Mouse (Mus musculus) neural tube, embryonic 12.5 days (tissue): Measurements from ENCODE around the gene Vps8. TPM values are rescaled to one million over a fixed set of nuclear protein-coding genes. Genes with fewer than 3 reads are reported as not detected.

Source experiments
- ATAC-seq: fragments of 200-750 bp; cut with Nextera tagmentation; 2 replicates; pipeline ENCODE4 v1.8.0; 2017; ENCODE audit warnings: low read depth, mild to moderate bottlenecking, moderate TSS enrichment, moderate library complexity; ENCODE audit not compliant: low FRiP score
- H3K27ac ChIP-seq: fragments of 300-500 bp; sonication (generic); 2 replicates; pipeline ENCODE4 v1.5.1; 2016
- H3K27me3 ChIP-seq: fragments of 300-500 bp; sonication (generic); replicated peaks from 2 replicates; pipeline ENCODE4 v1.6.1; 2016; ENCODE audit warnings: mild to moderate bottlenecking
- H3K36me3 ChIP-seq: fragments of 300-500 bp; sonication (generic); 2 replicates; pipeline ENCODE4 v1.6.1; 2016; ENCODE audit warnings: mild to moderate bottlenecking
- H3K4me1 ChIP-seq: fragments of 300-500 bp; sonication (generic); 2 replicates; pipeline ENCODE4 v1.6.1; 2016
- H3K4me2 ChIP-seq: fragments of 300-500 bp; sonication (generic); replicated peaks from 2 replicates; pipeline ENCODE4 v1.6.1; 2016; ENCODE audit warnings: mild to moderate bottlenecking
- H3K4me3 ChIP-seq: fragments of 300-500 bp; sonication (generic); 2 replicates; pipeline ENCODE4 v1.5.1; 2016
- H3K9ac ChIP-seq: fragments of 300-500 bp; sonication (generic); 2 replicates; pipeline ENCODE4 v1.6.1; 2016; ENCODE audit warnings: mild to moderate bottlenecking
- H3K9me3 ChIP-seq: fragments of 300-500 bp; sonication (generic); 2 replicates; pipeline ENCODE4 v1.6.1; 2016; ENCODE audit warnings: mild to moderate bottlenecking
- WGBS: fragments of 180-500 bp; shearing (Covaris S2); methylation state at CpG from one replicate; pipeline ENCODE4 v1.1.7; 2016; 5-methylcytosine and 5-hydroxymethylcytosine counted together
- polyA plus RNA-seq: library from polyadenylated mRNA; unstranded; fragments of >200 nt; fragmentation: Nextera tagmentation; extraction: Ambion mirVana; gene quantifications from 2 replicates; pipeline ENCODE4 v1.2.1, GENCODE M21; 2016

Gene Vps8
- polyA plus RNA-seq, 1 experiment from 2014 or later, result 30.3 TPM

- no peak overlapping the region for H3K9ac ChIP-seq
- peaks cover 8% of the 10 kb centered on the region for H3K4me1 ChIP-seq
- H3K36me3 ChIP-seq, result peaks cover 3% of the 10 kb centered on the region
- no peaks in the 10 kb centered on the region for H3K27me3 ChIP-seq
- H3K9me3 ChIP-seq, result no peaks in the 10 kb centered on the region
- 38% methylated on average over 2 of the region's 2 CpGs for WGBS
- ATAC-seq, result 0 out of 2 replicates have a peak, but pooled peaks have one; percentile 37
- H3K4me3 ChIP-seq, result no peak overlapping the region
- H3K4me2 ChIP-seq, result no peak overlapping the region
- H3K27ac ChIP-seq, result no peak overlapping the region
These were observed 70.0 kb downstream of the Vps8 start for GRCm38 (mm10) chr16:21492894-21493293.

DNA sequence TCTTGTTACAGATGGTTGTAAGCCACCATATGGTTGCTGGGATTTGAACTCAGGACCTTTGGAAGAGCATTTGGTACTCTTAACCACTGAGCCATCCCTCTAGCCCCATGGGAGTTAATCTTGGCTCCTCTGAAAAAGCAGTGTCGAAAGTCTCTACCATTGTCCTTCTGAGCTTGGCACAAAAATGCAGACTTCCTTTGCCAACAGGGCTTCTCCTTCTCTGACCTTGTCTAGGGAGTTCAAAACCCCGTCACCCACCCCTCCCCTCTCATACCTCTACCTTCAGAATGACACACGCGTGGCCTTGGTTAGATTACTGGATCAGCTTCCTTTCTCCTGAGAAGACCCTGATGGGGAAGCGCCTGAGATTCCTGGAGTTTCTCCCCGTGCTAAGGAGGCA is 71.8 kb downstream of the Vps8 start:
- Histone ChIP-seq H3K9ac (no peak overlapping the region), H3K4me3 (no peak overlapping the region), H3K9me3 (no peaks in the 10 kb centered on the region), H3K27ac (no peak overlapping the region), H3K4me1 (peaks cover 8% of the 10 kb centered on the region), H3K4me2 (no peak overlapping the region), H3K27me3 (no peaks in the 10 kb centered on the region), H3K36me3 (peaks cover 3% of the 10 kb centered on the region)
- 92% methylated on average over 6 of the region's 6 CpGs for WGBS
- no peak for ATAC-seq

- 90% methylated on average over 9 of the region's 9 CpGs for WGBS
- Histone ChIP-seq H3K27ac (no peak overlapping the region), H3K4me1 (peaks cover 8% of the 10 kb centered on the region), H3K4me2 (no peak overlapping the region), H3K9ac (no peak overlapping the region), H3K36me3 (peaks cover 11% of the 10 kb centered on the region), H3K4me3 (no peak overlapping the region), H3K27me3 (no peaks in the 10 kb centered on the region), H3K9me3 (no peaks in the 10 kb centered on the region)
- ATAC-seq, result no peak
These were observed 73.9 kb downstream of the Vps8 start for GRCm38 (mm10) chr16:21496799-21497198.

- H3K9ac ChIP-seq, result no peak overlapping the region
- WGBS, result 74% methylated on average over 3 of the region's 3 CpGs
- no peaks in the 10 kb centered on the region for H3K9me3 ChIP-seq
- no peak overlapping the region for H3K4me2 ChIP-seq
- no peak for ATAC-seq
- no peaks in the 10 kb centered on the region for H3K27me3 ChIP-seq
- H3K4me3 ChIP-seq, result no peak overlapping the region
- no peak overlapping the region for H3K27ac ChIP-seq
- H3K4me1 ChIP-seq, result peaks cover 4% of the 10 kb centered on the region; the same call in 1 of the 2 replicates
- peaks cover 11% of the 10 kb centered on the region for H3K36me3 ChIP-seq
These were observed 74.7 kb downstream of the Vps8 start for GRCm38 (mm10) chr16:21497627-21498026.

DNA sequence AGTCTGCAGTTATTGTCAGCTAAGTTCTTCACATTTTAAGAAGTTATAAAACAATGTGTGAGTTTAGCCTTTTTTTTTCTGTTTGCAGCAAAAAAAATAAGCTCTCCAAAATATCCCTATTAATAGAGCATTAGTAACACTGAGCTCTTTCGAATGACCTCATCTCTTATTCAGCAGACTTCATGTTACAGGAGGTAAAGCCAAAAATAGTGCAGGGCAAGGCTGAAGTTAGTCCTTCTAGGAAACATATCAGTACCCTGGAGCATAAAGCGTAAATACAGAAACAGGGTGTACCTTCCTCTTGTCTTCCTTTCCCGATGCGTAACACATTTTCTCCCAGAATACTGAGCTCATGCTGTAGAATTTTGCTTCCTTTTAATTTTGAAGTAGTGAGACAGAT is 76.1 kb downstream of the Vps8 start:
- Histone ChIP-seq H3K9me3 (no peaks in the 10 kb centered on the region), H3K27me3 (no peaks in the 10 kb centered on the region), H3K4me2 (no peak overlapping the region), H3K4me3 (no peak overlapping the region), H3K36me3 (peaks cover 11% of the 10 kb centered on the region), H3K4me1 (no peaks in the 10 kb centered on the region), H3K27ac (no peak overlapping the region), H3K9ac (no peak overlapping the region)
- 94% methylated on average over 4 of the region's 4 CpGs for WGBS
- ATAC-seq, result no peak

DNA sequence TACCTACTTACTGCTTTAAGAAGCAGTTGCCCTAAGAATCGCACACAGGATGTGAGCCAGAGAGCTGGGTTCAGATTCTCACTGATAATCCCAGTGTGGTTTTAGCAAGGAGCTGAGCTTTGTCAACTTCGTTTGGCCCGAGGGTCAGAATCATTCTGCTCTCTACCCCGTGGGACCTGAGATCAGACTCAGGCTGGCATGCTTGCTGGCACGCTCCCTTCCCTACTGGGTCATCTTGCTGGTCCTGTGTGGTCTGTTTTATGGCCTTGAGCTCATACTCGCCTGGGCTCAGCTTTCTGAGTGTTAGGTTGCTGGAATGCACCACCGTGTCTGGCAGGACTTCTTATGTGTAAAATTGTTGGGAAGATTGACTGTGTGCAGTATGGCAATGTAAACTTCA is 76.7 kb downstream of the Vps8 start:
- no peak overlapping the region for H3K27ac ChIP-seq
- no peak for ATAC-seq
- H3K4me3 ChIP-seq, result no peak overlapping the region
- H3K27me3 ChIP-seq, result no peaks in the 10 kb centered on the region
- no peaks in the 10 kb centered on the region for H3K9me3 ChIP-seq
- no peak overlapping the region for H3K4me2 ChIP-seq
- H3K36me3 ChIP-seq, result peaks cover 11% of the 10 kb centered on the region
- no peak overlapping the region for H3K9ac ChIP-seq
- WGBS, result 74% methylated on average over 7 of the region's 7 CpGs
- no peaks in the 10 kb centered on the region for H3K4me1 ChIP-seq

DNA sequence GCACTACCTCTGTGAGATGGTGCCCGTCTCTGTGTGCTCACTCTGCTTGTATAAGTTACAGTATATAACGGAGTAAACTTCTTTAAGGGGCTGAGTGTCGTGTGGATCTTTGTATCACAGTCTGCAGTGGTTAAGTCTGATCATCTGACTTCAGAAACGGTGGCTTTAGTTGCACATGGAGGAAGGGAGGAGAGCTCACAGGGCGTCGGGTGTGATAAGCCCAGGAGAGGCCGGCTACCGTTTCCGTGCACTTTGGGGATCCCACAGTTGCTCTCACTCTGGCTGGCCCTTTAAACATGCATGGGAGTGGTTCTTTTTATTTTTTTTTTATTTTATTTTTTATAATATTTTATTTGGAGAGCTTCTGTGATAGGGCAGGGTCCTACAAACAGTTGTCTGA is 95.9 kb downstream of the Vps8 start:
- Histone ChIP-seq H3K4me1 (no peaks in the 10 kb centered on the region), H3K36me3 (peaks cover 2% of the 10 kb centered on the region; the same call in 1 of the 2 replicates), H3K4me3 (no peak overlapping the region), H3K27ac (no peak overlapping the region), H3K9ac (no peak overlapping the region), H3K4me2 (no peak overlapping the region), H3K9me3 (no peaks in the 10 kb centered on the region), H3K27me3 (no peaks in the 10 kb centered on the region)
- WGBS, result 89% methylated on average over 9 of the region's 9 CpGs
- ATAC-seq, result no peak

GRCm38 (mm10) chr16:21519785-21520184 is 96.9 kb downstream of the Vps8 start:
- no peak overlapping the region for H3K4me2 ChIP-seq
- no peaks in the 10 kb centered on the region for H3K27me3 ChIP-seq
- H3K27ac ChIP-seq, result no peak overlapping the region
- no peaks in the 10 kb centered on the region; the same call in 1 of the 2 replicates for H3K36me3 ChIP-seq
- H3K4me1 ChIP-seq, result no peaks in the 10 kb centered on the region
- no peak for ATAC-seq
- no peaks in the 10 kb centered on the region for H3K9me3 ChIP-seq
- H3K9ac ChIP-seq, result no peak overlapping the region
- H3K4me3 ChIP-seq, result no peak overlapping the region

GRCm38 (mm10) chr16:21523738-21524137 is 100.8 kb downstream of the Vps8 start:
- Histone ChIP-seq H3K27me3 (no peaks in the 10 kb centered on the region), H3K27ac (no peak overlapping the region), H3K4me2 (no peak overlapping the region), H3K9ac (no peak overlapping the region), H3K4me3 (no peak overlapping the region), H3K9me3 (no peaks in the 10 kb centered on the region), H3K4me1 (no peaks in the 10 kb centered on the region), H3K36me3 (no peaks in the 10 kb centered on the region)
- 85% methylated on average over 4 of the region's 4 CpGs for WGBS
- ATAC-seq, result no peak

DNA sequence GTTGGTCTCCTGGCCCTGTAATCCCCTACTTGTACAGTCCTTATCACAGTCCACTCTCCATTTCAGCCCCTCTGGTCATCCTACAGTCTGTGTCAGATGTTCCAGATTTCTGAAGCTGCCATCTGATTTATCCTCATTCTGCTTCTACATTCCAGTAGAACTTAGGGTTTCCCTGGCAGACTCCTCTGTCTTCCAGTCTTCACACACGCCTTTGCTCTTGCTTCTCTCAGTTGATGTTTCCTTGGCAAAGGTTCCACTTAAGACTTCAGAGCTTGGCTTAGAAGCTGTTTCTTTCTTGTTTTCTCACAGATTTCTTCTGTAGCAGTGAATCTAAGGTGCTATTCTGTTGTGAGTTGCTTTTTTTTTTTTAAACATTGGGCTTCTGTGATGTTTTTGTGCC is 102.5 kb downstream of the Vps8 start:
- Histone ChIP-seq H3K9ac (no peak overlapping the region), H3K9me3 (no peaks in the 10 kb centered on the region), H3K4me1 (no peaks in the 10 kb centered on the region), H3K4me3 (no peak overlapping the region), H3K27ac (no peak overlapping the region), H3K27me3 (no peaks in the 10 kb centered on the region), H3K36me3 (no peaks in the 10 kb centered on the region), H3K4me2 (no peak overlapping the region)
- ATAC-seq, result no peak
- 92% methylated on average over 1 of the region's 1 CpGs for WGBS

DNA sequence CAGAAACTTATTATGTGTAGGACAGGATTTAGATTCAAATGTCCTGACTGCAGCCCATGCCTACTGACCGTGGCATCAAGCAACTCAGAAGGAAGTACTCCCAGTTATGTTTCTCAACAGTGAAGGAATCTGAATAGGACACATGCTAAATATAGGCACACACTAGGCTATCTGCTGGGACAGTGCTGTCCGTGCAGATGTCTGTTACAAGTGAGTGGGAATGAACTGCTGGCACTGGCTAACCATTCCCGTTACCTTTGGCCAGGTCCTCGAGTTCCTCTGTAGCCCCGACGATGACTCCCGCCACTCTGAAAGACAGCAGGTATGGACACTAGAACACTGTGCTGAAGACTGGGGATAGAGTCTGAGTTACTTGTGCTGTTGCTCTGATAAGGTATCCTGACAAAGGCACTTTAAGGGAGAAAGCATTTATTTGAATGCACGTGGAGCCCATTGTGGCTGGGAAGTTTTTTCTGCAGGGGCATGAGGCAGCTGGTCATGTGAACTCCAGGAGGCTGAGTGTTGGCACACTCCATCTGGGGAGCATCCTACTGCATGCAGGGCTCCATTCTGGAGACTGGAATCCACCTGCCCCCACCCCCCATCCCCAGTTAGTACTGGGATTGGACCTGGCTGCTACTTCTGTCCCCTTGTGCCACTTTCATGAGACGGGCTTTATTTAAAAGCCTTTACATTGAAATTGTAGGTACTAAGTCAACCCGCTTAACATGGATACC is 104.5 kb downstream of the Vps8 start:
- Histone ChIP-seq H3K4me1 (no peaks in the 10 kb centered on the region), H3K9me3 (no peaks in the 10 kb centered on the region), H3K9ac (no peak overlapping the region), H3K4me3 (no peak overlapping the region), H3K4me2 (no peak overlapping the region), H3K27me3 (no peaks in the 10 kb centered on the region), H3K36me3 (no peaks in the 10 kb centered on the region), H3K27ac (no peak overlapping the region)
- 93% methylated on average over 10 of the region's 10 CpGs for WGBS
- ATAC-seq, result no peak

- Histone ChIP-seq H3K27me3 (no peaks in the 10 kb centered on the region), H3K4me1 (no peaks in the 10 kb centered on the region), H3K4me3 (no peak overlapping the region), H3K9me3 (no peaks in the 10 kb centered on the region), H3K27ac (no peak overlapping the region), H3K4me2 (no peak overlapping the region), H3K36me3 (no peaks in the 10 kb centered on the region; the same call in 1 of the 2 replicates), H3K9ac (no peak overlapping the region)
- ATAC-seq, result no peak
- 77% methylated on average over 4 of the region's 4 CpGs for WGBS
These were observed 110.6 kb downstream of the Vps8 start for GRCm38 (mm10) chr16:21533503-21533902.
